Mouse (Mus musculus): Measurements from ENCODE around the gene Dpyd. TPM values are rescaled to one million over a fixed set of nuclear protein-coding genes. Genes with fewer than 3 reads are reported as not detected.

Gene Dpyd
- polyA plus RNA-seq, 1 experiment from 2014 or later: 6.6 TPM

- ATAC-seq (replicated peaks): 0 out of 2 replicates have a peak, but pooled peaks have one; percentile 23
- H3K36me3 ChIP-seq: no peaks in the 10 kb centered on the region
- H3K27me3 ChIP-seq: no peaks in the 10 kb centered on the region
- peaks cover 6% of the 10 kb centered on the region; the same call in 1 of the 2 replicates for H3K4me1 ChIP-seq
- no peaks in the 10 kb centered on the region for H3K9me3 ChIP-seq
- 48% methylated on average over 5 of the region's 5 CpGs for WGBS
- no peak overlapping the region for H3K4me3 ChIP-seq
- H3K9ac ChIP-seq (replicated peaks): no peak overlapping the region
- H3K4me2 ChIP-seq (replicated peaks): no peak overlapping the region
- H3K27ac ChIP-seq (replicated peaks): 0 out of 2 replicates have a peak overlapping the region, but pooled peaks have one; percentile 21
Measured at GRCm38 (mm10) chr3:119397205-119397604, 835.3 kb downstream of the Dpyd start.

GRCm38 (mm10) chr3:119402836-119403728 lies 841.2 kb downstream of the Dpyd start:
- ATAC-seq (replicated peaks): no peak
- 78% methylated on average over 7 of the region's 7 CpGs for WGBS
- Histone ChIP-seq H3K4me2 (replicated peaks) (no peak overlapping the region), H3K4me1 (no peaks in the 10 kb centered on the region), H3K4me3 (no peak overlapping the region), H3K9me3 (no peaks in the 10 kb centered on the region), H3K36me3 (no peaks in the 10 kb centered on the region), H3K9ac (replicated peaks) (no peak overlapping the region), H3K27me3 (no peaks in the 10 kb centered on the region), H3K27ac (replicated peaks) (no peak overlapping the region)

GRCm38 (mm10) chr3:119419087-119419709 lies 857.3 kb downstream of the Dpyd start:
- Histone ChIP-seq H3K9me3 (0 out of 2 replicates have a peak, but pooled peaks cover 3% of the 10 kb centered on the region), H3K4me1 (peaks cover 13% of the 10 kb centered on the region), H3K27ac (replicated peaks) (peak overlapping the region; percentile 56), H3K36me3 (no peaks in the 10 kb centered on the region), H3K4me2 (replicated peaks) (no peak overlapping the region), H3K27me3 (no peaks in the 10 kb centered on the region), H3K9ac (replicated peaks) (no peak overlapping the region), H3K4me3 (no peak overlapping the region)
- WGBS: 24% methylated on average over 9 of the region's 9 CpGs
- peak; percentile 68 for ATAC-seq (replicated peaks)

- Histone ChIP-seq H3K27ac (replicated peaks) (peak overlapping the region; percentile 56), H3K4me3 (no peak overlapping the region), H3K36me3 (no peaks in the 10 kb centered on the region), H3K4me2 (replicated peaks) (no peak overlapping the region), H3K4me1 (peaks cover 13% of the 10 kb centered on the region), H3K9ac (replicated peaks) (no peak overlapping the region), H3K9me3 (0 out of 2 replicates have a peak, but pooled peaks cover 3% of the 10 kb centered on the region), H3K27me3 (no peaks in the 10 kb centered on the region)
- WGBS: 45% methylated on average over 2 of the region's 2 CpGs
- ATAC-seq (replicated peaks): peak; percentile 38; the same call in 1 of the 2 replicates
Measured at GRCm38 (mm10) chr3:119419745-119420144, 857.8 kb downstream of the Dpyd start.

- Histone ChIP-seq H3K27ac (replicated peaks) (no peak overlapping the region), H3K4me3 (no peak overlapping the region), H3K4me1 (no peaks in the 10 kb centered on the region; the same call in 1 of the 2 replicates), H3K4me2 (replicated peaks) (no peak overlapping the region), H3K9me3 (no peaks in the 10 kb centered on the region), H3K9ac (replicated peaks) (no peak overlapping the region), H3K27me3 (no peaks in the 10 kb centered on the region), H3K36me3 (no peaks in the 10 kb centered on the region)
- ATAC-seq (replicated peaks): peak; percentile 66; the same call in 1 of the 2 replicates
- 60% methylated on average over 8 of the region's 8 CpGs for WGBS
Measured at GRCm38 (mm10) chr3:119431339-119431738, 869.4 kb downstream of the Dpyd start.

GRCm38 (mm10) chr3:119431757-119432156 lies 869.8 kb downstream of the Dpyd start:
- no peak overlapping the region for H3K4me3 ChIP-seq
- no peak overlapping the region for H3K4me2 ChIP-seq (replicated peaks)
- no peaks in the 10 kb centered on the region; the same call in 1 of the 2 replicates for H3K4me1 ChIP-seq
- ATAC-seq (replicated peaks): no peak
- no peak overlapping the region for H3K27ac ChIP-seq (replicated peaks)
- 50% methylated on average over 7 of the region's 7 CpGs for WGBS
- no peak overlapping the region for H3K9ac ChIP-seq (replicated peaks)
- H3K9me3 ChIP-seq: no peaks in the 10 kb centered on the region
- H3K27me3 ChIP-seq: no peaks in the 10 kb centered on the region
- no peaks in the 10 kb centered on the region for H3K36me3 ChIP-seq

- Histone ChIP-seq H3K4me3 (no peak overlapping the region), H3K9ac (replicated peaks) (no peak overlapping the region), H3K36me3 (no peaks in the 10 kb centered on the region), H3K9me3 (no peaks in the 10 kb centered on the region), H3K27me3 (no peaks in the 10 kb centered on the region), H3K4me2 (replicated peaks) (no peak overlapping the region), H3K4me1 (no peaks in the 10 kb centered on the region), H3K27ac (replicated peaks) (no peak overlapping the region)
- WGBS: 63% methylated on average over 2 of the region's 2 CpGs
- ATAC-seq (replicated peaks): no peak
Measured at GRCm38 (mm10) chr3:119447559-119447958, 885.6 kb downstream of the Dpyd start.

- Histone ChIP-seq H3K9me3 (no peaks in the 10 kb centered on the region), H3K27ac (replicated peaks) (no peak overlapping the region), H3K27me3 (no peaks in the 10 kb centered on the region), H3K36me3 (no peaks in the 10 kb centered on the region), H3K4me1 (no peaks in the 10 kb centered on the region), H3K4me2 (replicated peaks) (no peak overlapping the region), H3K9ac (replicated peaks) (no peak overlapping the region), H3K4me3 (no peak overlapping the region)
- ATAC-seq (replicated peaks): no peak
- WGBS: 29% methylated on average over 2 of the region's 2 CpGs
Measured at GRCm38 (mm10) chr3:119464073-119464472, 902.1 kb downstream of the Dpyd start.

GRCm38 (mm10) chr3:119464479-119464878 lies 902.5 kb downstream of the Dpyd start:
- Histone ChIP-seq H3K9me3 (no peaks in the 10 kb centered on the region), H3K27ac (replicated peaks) (no peak overlapping the region), H3K4me1 (no peaks in the 10 kb centered on the region), H3K9ac (replicated peaks) (no peak overlapping the region), H3K4me2 (replicated peaks) (no peak overlapping the region), H3K4me3 (no peak overlapping the region), H3K36me3 (no peaks in the 10 kb centered on the region), H3K27me3 (no peaks in the 10 kb centered on the region)
- ATAC-seq (replicated peaks): no peak; the same call in 1 of the 2 replicates
- 5% methylated on average over 1 of the region's 1 CpGs for WGBS

GRCm38 (mm10) chr3:119467723-119468122 lies 905.8 kb downstream of the Dpyd start:
- no peak overlapping the region for H3K4me3 ChIP-seq
- H3K27me3 ChIP-seq: no peaks in the 10 kb centered on the region
- WGBS: 75% methylated on average over 2 of the region's 2 CpGs
- H3K9me3 ChIP-seq: no peaks in the 10 kb centered on the region
- no peaks in the 10 kb centered on the region for H3K36me3 ChIP-seq
- peaks cover 6% of the 10 kb centered on the region; the same call in 1 of the 2 replicates for H3K4me1 ChIP-seq
- H3K4me2 ChIP-seq (replicated peaks): no peak overlapping the region
- H3K27ac ChIP-seq (replicated peaks): no peak overlapping the region
- H3K9ac ChIP-seq (replicated peaks): no peak overlapping the region
- ATAC-seq (replicated peaks): no peak

Measured in forebrain, embryonic 15.5 days (tissue).